Mouse (Mus musculus) neural tube, embryonic 12.5 days (tissue): ENCODE measurements around the gene Adnp. TPM values are rescaled to one million over a fixed set of nuclear protein-coding genes. Genes with fewer than 3 reads are reported as not detected.

ENCODE experiments used
- ATAC-seq: fragments of 200-750 bp; cut with Nextera tagmentation; 2 replicates; pipeline ENCODE4 v1.8.0; 2017; ENCODE audit warnings: low read depth, mild to moderate bottlenecking, moderate TSS enrichment, moderate library complexity; ENCODE audit not compliant: low FRiP score
- H3K27ac ChIP-seq: fragments of 300-500 bp; sonication (generic); 2 replicates; pipeline ENCODE4 v1.5.1; 2016
- H3K27me3 ChIP-seq: fragments of 300-500 bp; sonication (generic); replicated peaks from 2 replicates; pipeline ENCODE4 v1.6.1; 2016; ENCODE audit warnings: mild to moderate bottlenecking
- H3K36me3 ChIP-seq: fragments of 300-500 bp; sonication (generic); 2 replicates; pipeline ENCODE4 v1.6.1; 2016; ENCODE audit warnings: mild to moderate bottlenecking
- H3K4me1 ChIP-seq: fragments of 300-500 bp; sonication (generic); 2 replicates; pipeline ENCODE4 v1.6.1; 2016
- H3K4me2 ChIP-seq: fragments of 300-500 bp; sonication (generic); replicated peaks from 2 replicates; pipeline ENCODE4 v1.6.1; 2016; ENCODE audit warnings: mild to moderate bottlenecking
- H3K4me3 ChIP-seq: fragments of 300-500 bp; sonication (generic); 2 replicates; pipeline ENCODE4 v1.5.1; 2016
- H3K9ac ChIP-seq: fragments of 300-500 bp; sonication (generic); 2 replicates; pipeline ENCODE4 v1.6.1; 2016; ENCODE audit warnings: mild to moderate bottlenecking
- H3K9me3 ChIP-seq: fragments of 300-500 bp; sonication (generic); 2 replicates; pipeline ENCODE4 v1.6.1; 2016; ENCODE audit warnings: mild to moderate bottlenecking
- WGBS: fragments of 180-500 bp; shearing (Covaris S2); methylation state at CpG from one replicate; pipeline ENCODE4 v1.1.7; 2016; 5-methylcytosine and 5-hydroxymethylcytosine counted together
- polyA plus RNA-seq: library from polyadenylated mRNA; unstranded; fragments of >200 nt; fragmentation: Nextera tagmentation; extraction: Ambion mirVana; gene quantifications from 2 replicates; pipeline ENCODE4 v1.2.1, GENCODE M21; 2016

Gene Adnp
- polyA plus RNA-seq, 1 experiment from 2014 or later = 24.4 TPM

- H3K27ac ChIP-seq = no peak overlapping the region
- H3K27me3 ChIP-seq = no peaks in the 10 kb centered on the region
- H3K4me2 ChIP-seq = peak overlapping the region; percentile 30
- peaks cover 32% of the 10 kb centered on the region for H3K36me3 ChIP-seq
- H3K4me1 ChIP-seq = peaks cover 53% of the 10 kb centered on the region
- ATAC-seq = no peak
- H3K4me3 ChIP-seq = no peak overlapping the region
- H3K9me3 ChIP-seq = no peaks in the 10 kb centered on the region
- H3K9ac ChIP-seq = no peak overlapping the region
- WGBS = 90% methylated on average over 4 of the region's 5 CpGs
Measured at GRCm38 (mm10) chr2:168200014-168200691, 6.8 kb downstream of the Adnp start.

- Histone ChIP-seq H3K4me1 (peaks cover 46% of the 10 kb centered on the region), H3K4me2 (peak overlapping the region; percentile 30), H3K9me3 (no peaks in the 10 kb centered on the region), H3K36me3 (peaks cover 27% of the 10 kb centered on the region), H3K27me3 (no peaks in the 10 kb centered on the region), H3K4me3 (no peak overlapping the region), H3K27ac (no peak overlapping the region; the same call in 1 of the 2 replicates), H3K9ac (no peak overlapping the region)
- no peak for ATAC-seq
- 94% methylated on average over 4 of the region's 4 CpGs for WGBS
Measured at GRCm38 (mm10) chr2:168199476-168199875, 7.4 kb downstream of the Adnp start.

GRCm38 (mm10) chr2:168198421-168198820 is 8.5 kb downstream of the Adnp start:
- Histone ChIP-seq H3K9me3 (no peaks in the 10 kb centered on the region), H3K27ac (no peak overlapping the region), H3K4me1 (peaks cover 39% of the 10 kb centered on the region), H3K36me3 (peaks cover 19% of the 10 kb centered on the region), H3K4me2 (no peak overlapping the region), H3K27me3 (no peaks in the 10 kb centered on the region), H3K9ac (no peak overlapping the region), H3K4me3 (no peak overlapping the region)
- 88% methylated on average over 1 of the region's 1 CpGs for WGBS
- no peak for ATAC-seq

- no peak for ATAC-seq
- Histone ChIP-seq H3K4me1 (peaks cover 30% of the 10 kb centered on the region), H3K9ac (no peak overlapping the region), H3K27me3 (no peaks in the 10 kb centered on the region), H3K4me2 (no peak overlapping the region), H3K4me3 (no peak overlapping the region), H3K36me3 (peaks cover 16% of the 10 kb centered on the region), H3K9me3 (no peaks in the 10 kb centered on the region), H3K27ac (no peak overlapping the region)
- 57% methylated on average over 2 of the region's 2 CpGs for WGBS
Measured at GRCm38 (mm10) chr2:168195721-168196120, 11.2 kb downstream of the Adnp start.

- Histone ChIP-seq H3K4me1 (peaks cover 13% of the 10 kb centered on the region; the same call in 1 of the 2 replicates), H3K27me3 (no peaks in the 10 kb centered on the region), H3K9ac (no peak overlapping the region), H3K4me2 (no peak overlapping the region), H3K4me3 (no peak overlapping the region), H3K36me3 (peaks cover 19% of the 10 kb centered on the region), H3K27ac (no peak overlapping the region), H3K9me3 (no peaks in the 10 kb centered on the region)
- 89% methylated on average over 2 of the region's 2 CpGs for WGBS
- ATAC-seq = no peak
Measured at GRCm38 (mm10) chr2:168193685-168194084, 13.2 kb downstream of the Adnp start.

DNA sequence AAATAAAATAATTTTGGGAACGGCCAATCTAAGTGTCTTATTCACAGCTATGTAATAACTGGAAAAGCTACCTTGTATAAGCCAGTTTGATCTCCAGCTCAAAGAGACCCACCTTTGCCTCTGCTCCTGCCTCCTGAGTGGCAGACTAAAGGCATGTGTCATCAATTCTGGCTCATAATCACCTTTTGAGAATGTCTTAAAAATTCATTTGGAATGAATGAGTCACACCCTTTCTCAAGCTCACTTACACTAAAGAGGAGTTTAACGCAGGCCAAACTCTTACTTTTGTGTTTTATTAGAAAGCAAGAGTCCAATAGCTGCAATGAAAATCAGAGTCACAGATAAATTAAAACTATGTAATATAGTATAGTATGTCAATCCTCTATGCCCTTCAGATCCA is 15.1 kb downstream of the Adnp start:
- H3K4me1 ChIP-seq = 0 out of 2 replicates have a peak, but pooled peaks cover 4% of the 10 kb centered on the region
- no peak overlapping the region for H3K4me3 ChIP-seq
- peaks cover 28% of the 10 kb centered on the region for H3K36me3 ChIP-seq
- 97% methylated on average over 2 of the region's 2 CpGs for WGBS
- H3K9me3 ChIP-seq = no peaks in the 10 kb centered on the region
- H3K27ac ChIP-seq = no peak overlapping the region
- H3K27me3 ChIP-seq = no peaks in the 10 kb centered on the region
- no peak overlapping the region for H3K4me2 ChIP-seq
- H3K9ac ChIP-seq = no peak overlapping the region
- ATAC-seq = no peak

GRCm38 (mm10) chr2:168175946-168176345 is 31.0 kb downstream of the Adnp start:
- H3K27me3 ChIP-seq = no peaks in the 10 kb centered on the region
- WGBS = 41% methylated on average over 7 of the region's 7 CpGs
- ATAC-seq = no peak
- no peak overlapping the region for H3K27ac ChIP-seq
- no peak overlapping the region for H3K4me2 ChIP-seq
- H3K4me3 ChIP-seq = no peak overlapping the region
- no peaks in the 10 kb centered on the region for H3K4me1 ChIP-seq
- H3K9me3 ChIP-seq = no peaks in the 10 kb centered on the region
- no peak overlapping the region for H3K9ac ChIP-seq
- H3K36me3 ChIP-seq = peaks cover 17% of the 10 kb centered on the region

DNA sequence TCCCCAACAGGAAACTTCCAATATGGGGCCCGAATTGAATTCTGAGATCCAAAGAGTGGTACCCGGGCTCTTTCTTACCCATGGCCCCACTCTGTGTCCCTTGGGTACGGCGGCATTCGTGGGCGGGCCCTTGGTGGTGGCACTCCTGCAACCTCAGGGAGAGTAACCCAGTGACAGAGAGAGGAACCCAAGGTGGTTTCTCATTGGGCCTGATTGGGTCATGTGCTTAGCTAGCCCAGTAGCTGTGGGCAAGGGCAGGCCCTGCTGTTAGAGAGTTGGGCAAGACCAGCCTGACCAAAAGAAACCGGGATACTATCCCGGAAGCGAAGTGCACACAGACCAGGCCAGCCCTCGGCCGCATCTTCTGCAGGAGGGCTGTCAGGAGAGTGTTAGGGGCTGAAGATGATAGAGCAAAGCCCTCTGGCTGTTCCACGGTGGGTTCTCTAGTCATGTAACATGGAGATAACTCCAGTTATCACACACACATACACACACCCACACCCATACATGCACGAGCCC is 36.7 kb downstream of the Adnp start:
- Histone ChIP-seq H3K9me3 (no peaks in the 10 kb centered on the region), H3K9ac (no peak overlapping the region), H3K27ac (no peak overlapping the region), H3K4me2 (peak overlapping the region; percentile 26; the same call in 1 of the 2 replicates), H3K4me3 (no peak overlapping the region), H3K36me3 (no peaks in the 10 kb centered on the region), H3K4me1 (peaks cover 20% of the 10 kb centered on the region), H3K27me3 (no peaks in the 10 kb centered on the region)
- WGBS = 12% methylated on average over 13 of the region's 13 CpGs
- ATAC-seq = peak; percentile 51; the same call in 1 of the 2 replicates

- Histone ChIP-seq H3K27me3 (no peaks in the 10 kb centered on the region), H3K36me3 (no peaks in the 10 kb centered on the region), H3K9me3 (no peaks in the 10 kb centered on the region), H3K4me2 (peak overlapping the region; percentile 26), H3K9ac (no peak overlapping the region), H3K4me1 (peaks cover 20% of the 10 kb centered on the region), H3K4me3 (no peak overlapping the region), H3K27ac (no peak overlapping the region)
- WGBS = 4% methylated on average over 9 of the region's 9 CpGs
- ATAC-seq = no peak
Measured at GRCm38 (mm10) chr2:168169800-168170113, 37.2 kb downstream of the Adnp start.

DNA sequence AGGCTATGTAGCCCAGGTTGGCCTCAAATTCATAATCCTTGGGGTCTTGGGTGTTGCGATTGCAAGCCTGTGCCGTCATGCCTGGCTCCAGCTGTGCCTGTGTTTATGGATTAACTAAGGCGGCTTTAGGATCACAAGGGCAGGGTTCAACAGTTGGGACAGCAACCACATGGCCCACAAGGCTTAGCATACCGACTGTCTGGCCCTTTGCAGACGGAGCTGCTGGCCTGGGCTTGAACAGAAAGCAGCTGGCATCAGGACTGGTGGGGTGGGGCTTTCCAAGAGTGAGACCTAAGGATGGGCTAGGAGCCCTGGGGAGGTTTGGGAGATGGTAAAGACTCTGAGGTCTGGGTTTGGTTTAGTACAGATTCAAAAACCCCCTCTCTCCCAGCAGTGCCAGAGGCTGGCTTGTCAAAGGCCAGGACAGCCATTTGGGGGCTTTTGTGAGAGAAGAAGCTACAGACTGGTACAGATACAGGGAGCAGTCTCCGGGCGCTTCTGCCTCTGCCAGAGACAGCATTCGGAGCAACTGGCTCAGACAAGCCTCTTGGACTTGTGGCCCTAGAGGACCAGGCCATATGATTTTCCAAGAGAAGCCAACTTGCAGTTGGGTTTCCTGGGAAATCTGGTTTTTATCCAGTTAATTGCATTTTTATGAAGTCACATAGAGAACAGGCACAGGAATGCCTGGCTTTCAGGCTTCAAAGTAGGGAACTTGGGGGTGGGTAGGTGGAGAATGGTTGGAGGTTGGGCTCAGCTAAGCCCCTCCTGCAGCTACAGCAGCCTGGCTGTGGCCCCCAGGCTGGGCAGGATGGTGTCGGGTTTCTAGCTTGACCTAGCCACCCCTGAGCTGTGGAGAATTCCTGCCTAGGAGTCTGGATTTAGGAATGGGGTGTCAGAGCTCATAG is 37.8 kb downstream of the Adnp start:
- Histone ChIP-seq H3K9ac (no peak overlapping the region), H3K27me3 (no peaks in the 10 kb centered on the region), H3K4me2 (peak overlapping the region; percentile 26), H3K9me3 (no peaks in the 10 kb centered on the region), H3K4me1 (peaks cover 20% of the 10 kb centered on the region), H3K4me3 (no peak overlapping the region), H3K36me3 (no peaks in the 10 kb centered on the region), H3K27ac (no peak overlapping the region)
- 51% methylated on average over 9 of the region's 9 CpGs for WGBS
- no peak for ATAC-seq

DNA sequence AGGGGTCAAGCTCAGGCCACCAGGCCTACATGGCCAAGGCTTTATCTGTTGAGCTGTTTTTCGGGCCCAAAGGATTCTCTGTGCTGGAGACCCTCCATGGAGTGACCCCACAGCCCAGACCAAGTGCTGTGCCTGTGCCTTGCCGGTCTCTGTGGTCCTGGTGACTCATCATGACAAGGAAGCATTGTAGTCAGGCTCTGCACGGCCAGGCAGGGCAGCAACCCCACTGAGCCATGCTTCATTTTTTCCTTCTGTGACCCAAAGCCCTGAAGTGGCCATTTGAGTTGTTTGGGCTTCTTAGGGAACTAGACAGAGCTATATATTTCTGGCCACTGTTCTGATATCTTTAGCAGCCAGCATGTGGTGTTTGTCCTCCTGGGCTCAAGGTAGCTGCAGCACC is 39.1 kb downstream of the Adnp start:
- H3K9ac ChIP-seq = no peak overlapping the region
- no peak overlapping the region for H3K27ac ChIP-seq
- no peaks in the 10 kb centered on the region; the same call in 1 of the 2 replicates for H3K27me3 ChIP-seq
- no peak overlapping the region for H3K4me3 ChIP-seq
- 48% methylated on average over 3 of the region's 3 CpGs for WGBS
- H3K4me1 ChIP-seq = peaks cover 20% of the 10 kb centered on the region
- H3K36me3 ChIP-seq = no peaks in the 10 kb centered on the region
- ATAC-seq = no peak
- H3K4me2 ChIP-seq = no peak overlapping the region
- no peaks in the 10 kb centered on the region for H3K9me3 ChIP-seq

- H3K36me3 ChIP-seq = no peaks in the 10 kb centered on the region
- 51% methylated on average over 21 of the region's 21 CpGs for WGBS
- peaks cover 4% of the 10 kb centered on the region; the same call in 1 of the 2 replicates for H3K27me3 ChIP-seq
- H3K27ac ChIP-seq = no peak overlapping the region
- H3K9me3 ChIP-seq = no peaks in the 10 kb centered on the region
- peaks cover 20% of the 10 kb centered on the region for H3K4me1 ChIP-seq
- no peak overlapping the region for H3K9ac ChIP-seq
- no peak overlapping the region for H3K4me2 ChIP-seq
- no peak overlapping the region for H3K4me3 ChIP-seq
- ATAC-seq = no peak
Measured at GRCm38 (mm10) chr2:168166750-168167460, 40.0 kb downstream of the Adnp start.
